Mouse (Mus musculus) liver, adult 2 months (tissue): ENCODE data around the gene Trim16.

Source experiments
- CTCF ChIP-seq: fragments of 200-500 bp; IDR thresholded peaks from 2 replicates; pipeline ENCODE4 v1.5.1; 2011; ENCODE audit warnings: low read depth, low read length, control low read depth
- POLR2A ChIP-seq: fragments of 200-500 bp; IDR thresholded peaks from 2 replicates; pipeline ENCODE4 v1.6.1; 2011; ENCODE audit warnings: low read length, control low read depth; ENCODE audit not compliant: insufficient read depth; ENCODE audit errors: extremely low read depth

DNA sequence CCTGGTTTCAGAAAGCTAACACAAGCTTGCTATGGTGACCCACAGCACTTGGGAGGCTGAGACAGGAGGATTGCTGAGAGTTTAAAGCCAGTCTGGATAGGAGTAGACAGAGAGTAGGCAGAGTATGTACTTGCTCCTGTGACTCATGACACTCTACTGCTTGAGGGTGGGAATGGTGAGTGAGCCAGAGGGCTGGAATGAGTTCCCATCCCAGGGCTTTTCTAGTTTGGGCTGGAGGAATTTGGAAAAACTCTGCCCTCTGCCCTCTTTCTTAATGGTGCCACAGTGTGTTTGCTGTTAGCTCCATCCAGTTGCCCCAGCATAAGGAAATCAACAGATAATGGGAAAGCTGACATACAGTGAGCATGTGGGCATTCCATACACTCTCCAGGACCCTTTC lies 11.9 kb downstream of the Trim16 start:
- TF ChIP-seq CTCF (no peak), POLR2A (no peak)
